Comparison of ENCODE assay signal across 12 mouse cellular contexts in genomic region chr19:45231383-45232035, GRCm38 (mm10). TPM values are rescaled to one million over a fixed set of nuclear protein-coding genes. Genes with fewer than 3 reads are reported as not detected.
DNase-seq lines count a peak whose midpoint lies in the region; ATAC-seq and TF ChIP-seq lines count a peak whose summit lies in the region.
"Had no signal": no experiment of that assay in that cellular context is flagged by ENCODE, and none has a peak within 500 bp of the region (broad histone marks: within the 10 kb centered on the region; RNA-seq: fewer than 3 reads in every experiment).

No protein-coding gene starts in this region.

- H3K4me3 ChIP-seq in heart, adult 2 months, result no peak overlapping the region
- peak overlapping the region; percentile 46 for H3K4me3 ChIP-seq in hindbrain, embryonic 14.5 days (replicated peaks; ENCODE audit: low read length)
- H3K4me3 ChIP-seq in midbrain, embryonic 16.5 days (ENCODE audit: low read depth, low read length), result peak overlapping the region; percentile 12; the same call in 1 of the 2 replicates
- H3K4me3 ChIP-seq: erythroblast, embryonic 14.5 days had no signal

- no peaks in the 10 kb centered on the region for H3K9me3 ChIP-seq in hindbrain, embryonic 14.5 days (ENCODE audit: control insufficient read depth, low read length)
- no peaks in the 10 kb centered on the region for H3K9me3 ChIP-seq in midbrain, embryonic 16.5 days (replicated peaks; ENCODE audit: control insufficient read depth, low read length, poor library complexity, severe bottlenecking)

- no peak overlapping the region for H3K27ac ChIP-seq in heart, adult 2 months
- H3K27ac ChIP-seq in hindbrain, embryonic 14.5 days, result peak overlapping the region; percentile 96
- H3K27ac ChIP-seq in midbrain, embryonic 16.5 days (ENCODE audit: low read length), result no peak overlapping the region

- no peaks in the 10 kb centered on the region for H3K79me2 ChIP-seq in heart, adult 2 months (replicated peaks; ENCODE audit: control insufficient read depth, insufficient read depth, low read length)

- TF ChIP-seq POLR2A in heart, adult 2 months (IDR thresholded peaks at IDR 0.05; ENCODE audit: insufficient read depth, low read depth, low read length), result no peak

- WGBS in heart, adult 2 months, result 2% methylated on average over 44 of the region's 44 CpGs
- under 1% methylated on average over 44 of the region's 44 CpGs for WGBS in hindbrain, embryonic 14.5 days
- WGBS in midbrain, embryonic 16.5 days, result under 1% methylated on average over 34 of the region's 44 CpGs

- peaks cover 4% of the 10 kb centered on the region for H3K4me1 ChIP-seq in heart, adult 2 months (ENCODE audit: control insufficient read depth, insufficient read depth, low read length)
- no peaks in the 10 kb centered on the region for H3K4me1 ChIP-seq in hindbrain, embryonic 14.5 days (replicated peaks; ENCODE audit: control insufficient read depth, insufficient read depth, low read length)
- H3K4me1 ChIP-seq in midbrain, embryonic 16.5 days (ENCODE audit: control insufficient read depth, insufficient read depth, low read length), result peaks cover 10% of the 10 kb centered on the region

- TF ChIP-seq CTCF in heart, adult 2 months (IDR thresholded peaks at IDR 0.05), result no peak

- peak; percentile 22 to 57 for DNase-seq in heart, adult 2 months
- DNase-seq in heart, postnatal 14 days, result no peak
- peak; percentile 74 for DNase-seq in embryo, embryonic 10.5 days (ENCODE audit: low spot score)
- no peak for DNase-seq in hindbrain, embryonic 14.5 days (ENCODE audit: low spot score)
- DNase-seq in right cerebral cortex, postnatal 25 days, result no peak
- DNase-seq: adrenal gland, postnatal 36 days had no signal

- no peak overlapping the region for H3K9ac ChIP-seq in heart, adult 2 months (ENCODE audit: low read depth, low read length)
- peak overlapping the region; percentile 78 for H3K9ac ChIP-seq in hindbrain, embryonic 14.5 days
- no peak overlapping the region for H3K9ac ChIP-seq in midbrain, embryonic 16.5 days (ENCODE audit: low read depth, low read length)

- H3K4me2 ChIP-seq in hindbrain, embryonic 14.5 days (replicated peaks), result peak overlapping the region; percentile 54
- 0 out of 2 replicates have a peak overlapping the region, but pooled peaks have one; percentile 7 for H3K4me2 ChIP-seq in midbrain, embryonic 16.5 days (ENCODE audit: low read length)

- H3K36me3 ChIP-seq in heart, adult 2 months (ENCODE audit: control insufficient read depth, insufficient read depth, low read length), result no peaks in the 10 kb centered on the region
- no peaks in the 10 kb centered on the region for H3K36me3 ChIP-seq in hindbrain, embryonic 14.5 days (replicated peaks; ENCODE audit: control insufficient read depth, insufficient read depth)
- H3K36me3 ChIP-seq in midbrain, embryonic 16.5 days (ENCODE audit: control insufficient read depth, insufficient read depth, low read length), result no peaks in the 10 kb centered on the region

- H3K27me3 ChIP-seq in heart, adult 2 months (ENCODE audit: control insufficient read depth, insufficient read depth, low read length), result peaks cover 67% of the 10 kb centered on the region
- H3K27me3 ChIP-seq in hindbrain, embryonic 14.5 days (ENCODE audit: control insufficient read depth, insufficient read depth, low read length), result peaks cover 73% of the 10 kb centered on the region
- peaks cover 50% of the 10 kb centered on the region for H3K27me3 ChIP-seq in midbrain, embryonic 16.5 days (ENCODE audit: control insufficient read depth, insufficient read depth, low read depth, low read length)

- no peak for TF ChIP-seq EP300 in heart, adult 2 months (IDR thresholded peaks at IDR 0.05; ENCODE audit: insufficient read depth, low read depth, low read length)

- peak; percentile 34; the same call in 1 of the 2 replicates for ATAC-seq in hindbrain, embryonic 14.5 days (ENCODE audit: low FRiP score)
- no peak for ATAC-seq in midbrain, embryonic 16.5 days
- ATAC-seq in megakaryocyte, adult 5-6 weeks (ENCODE audit: poor library complexity, severe bottlenecking), result no peak
- no peak for ATAC-seq in inflammation-experienced regulatory T-cells, adult 6 months

- intact Hi-C loops in heart, adult 2 months (cut with DNase I), result loop anchor here (10.0 kb wide), 1 partner anchor 477 kb away; the partner anchor contains the start of gene Pax2
- intact Hi-C loops in heart, postnatal 14 days (cut with DNase I), result loop anchor here (5.0 kb wide), 2 partner anchors 474 to 489 kb away; partner anchors contain the start of gene Pax2

RNA-seq across cellular contexts. Expression of gene Lbx1, which starts 4.1 kb away (rescaled TPM):
- total RNA-seq in heart, adult 2 months (2021), result under 1 TPM in 1 of 2 experiments, not detected in 1; 0.14 TPM
- not detected in 2 replicates for polyA plus RNA-seq in heart, adult 2 months (2012; rRNA removed)
- not detected for total RNA-seq in heart, postnatal 14 days (2021)
- polyA plus RNA-seq in hindbrain, embryonic 14.5 days (2014; fragmentation: Nextera tagmentation; extraction: Ambion mirVana), result 18.5 and 20.4 TPM in 2 replicates
- polyA plus RNA-seq in midbrain, embryonic 16.5 days (2015; fragmentation: Nextera tagmentation; extraction: Ambion mirVana), result 0.07 and 0.08 TPM in 2 replicates
- total RNA-seq in megakaryocyte, adult 5-6 weeks (2015), result not detected in 2 replicates
- not detected in 2 replicates for total RNA-seq in megakaryocyte, adult 5-6 weeks (2017)
- not detected for polyA plus RNA-seq in inflammation-experienced regulatory T-cells, adult 6 months (2017; shearing (Covaris generic))
- polyA plus RNA-seq: erythroblast, embryonic 14.5 days; liver, adult 2 months; spleen, adult 2 months had no signal

Comparison
In these comparisons a context has a peak if more than half of its experiments do, and no peak if none do; other contexts are left out.
1. DNase-seq: peak in heart, adult 2 months (2 of 2) and embryo, embryonic 10.5 days (single experiment); none in heart, postnatal 14 days (0 of 2), hindbrain, embryonic 14.5 days (single experiment) and right cerebral cortex, postnatal 25 days (single experiment).
2. RNA of gene Lbx1, which starts 4.1 kb away (polyA plus RNA-seq): 18.5 to 20.4 TPM in hindbrain, embryonic 14.5 days; 0.07 to 0.08 TPM in midbrain, embryonic 16.5 days, not detected in heart, adult 2 months and not detected in inflammation-experienced regulatory T-cells, adult 6 months; every median in the first group is over 10 times any median in the second.